Mouse (Mus musculus) heart, embryonic 13.5 days (tissue): ENCODE data around the gene Rpl36. TPM values are rescaled to one million over a fixed set of nuclear protein-coding genes. Genes with fewer than 3 reads are reported as not detected.
"Not testable (repeated sequence)": the region's sequence is repeated elsewhere in the genome, so short reads cannot be mapped to it uniquely, and the experiment has no call there.

Experiments
- ATAC-seq: fragments of 200-750 bp; cut with Nextera tagmentation; 2 replicates; pipeline ENCODE4 v1.8.0; 2017; ENCODE audit warnings: moderate TSS enrichment; ENCODE audit not compliant: insufficient number of reproducible peaks, low FRiP score, low TSS enrichment; ENCODE audit errors: extremely low read depth
- H3K27ac ChIP-seq: fragments of 300-500 bp; sonication (generic); replicated peaks from 2 replicates; pipeline ENCODE4 v1.5.1; 2015; ENCODE audit warnings: moderate library complexity, mild to moderate bottlenecking, inconsistent platforms
- H3K27me3 ChIP-seq: fragments of 300-500 bp; sonication (generic); replicated peaks from 2 replicates; pipeline ENCODE4 v1.6.1; 2015; ENCODE audit warnings: mild to moderate bottlenecking, inconsistent platforms
- H3K36me3 ChIP-seq: fragments of 300-500 bp; sonication (generic); 2 replicates; pipeline ENCODE4 v1.6.1; 2015; ENCODE audit warnings: mild to moderate bottlenecking, inconsistent platforms
- H3K4me1 ChIP-seq: fragments of 300-500 bp; sonication (generic); 2 replicates; pipeline ENCODE4 v1.6.1; 2015; ENCODE audit warnings: inconsistent platforms
- H3K4me2 ChIP-seq: fragments of 300-500 bp; sonication (generic); 2 replicates; pipeline ENCODE4 v1.6.1; 2015; ENCODE audit warnings: inconsistent platforms, mild to moderate bottlenecking, moderate library complexity
- H3K4me3 ChIP-seq: fragments of 300-500 bp; sonication (generic); 2 replicates; pipeline ENCODE4 v1.5.1; 2015; ENCODE audit warnings: moderate library complexity, mild to moderate bottlenecking, inconsistent platforms
- H3K9ac ChIP-seq: fragments of 300-500 bp; sonication (generic); 2 replicates; pipeline ENCODE4 v1.6.1; 2015; ENCODE audit warnings: inconsistent platforms, mild to moderate bottlenecking, moderate library complexity
- H3K9me3 ChIP-seq: fragments of 300-500 bp; sonication (generic); 2 replicates; pipeline ENCODE4 v1.6.1; 2016; ENCODE audit warnings: inconsistent platforms
- WGBS: fragments of 180-500 bp; shearing (Covaris S2); methylation state at CpG from one replicate; pipeline ENCODE4 v1.1.7; 2015; ENCODE audit warnings: mixed read lengths; 5-methylcytosine and 5-hydroxymethylcytosine counted together
- polyA plus RNA-seq: library from polyadenylated mRNA; unstranded; fragments of >200 nt; fragmentation: Nextera tagmentation; extraction: Ambion mirVana; gene quantifications from 2 replicates; pipeline ENCODE4 v1.2.1, GENCODE M21; 2015

The Rpl36 gene
- polyA plus RNA-seq, 1 experiment from 2014 or later = 1,294 TPM

DNA sequence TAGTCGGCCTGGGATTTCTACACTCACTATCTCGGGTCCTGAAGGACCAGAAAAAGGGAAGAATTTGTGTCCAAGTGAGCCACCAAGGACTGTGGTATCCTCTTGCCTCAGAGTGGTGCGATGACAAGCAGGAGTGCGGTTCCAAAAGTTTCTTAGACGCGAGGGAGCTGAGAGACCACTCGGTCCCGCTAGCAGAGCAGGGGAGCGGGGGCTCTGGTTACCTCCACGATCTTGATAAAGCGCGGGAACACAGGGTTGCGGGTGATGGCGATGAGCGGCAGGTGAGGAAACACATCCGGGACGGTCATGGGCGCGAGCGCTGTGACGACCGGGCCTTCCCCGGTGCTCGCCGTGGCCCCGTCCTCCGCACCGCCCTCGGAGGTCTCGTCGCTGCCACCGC is 13.0 kb downstream of the Rpl36 start:
- H3K9ac ChIP-seq = peak overlapping the region; percentile 96
- no peaks in the 10 kb centered on the region for H3K27me3 ChIP-seq
- H3K4me2 ChIP-seq = peak overlapping the region; percentile 98
- under 1% methylated on average over 32 of the region's 32 CpGs for WGBS
- ATAC-seq = no peak
- H3K36me3 ChIP-seq = peaks cover 35% of the 10 kb centered on the region
- H3K4me1 ChIP-seq = peaks cover 25% of the 10 kb centered on the region
- H3K27ac ChIP-seq = peak overlapping the region; percentile 76
- H3K4me3 ChIP-seq = peak overlapping the region; percentile 98
- H3K9me3 ChIP-seq = no peaks in the 10 kb centered on the region

DNA sequence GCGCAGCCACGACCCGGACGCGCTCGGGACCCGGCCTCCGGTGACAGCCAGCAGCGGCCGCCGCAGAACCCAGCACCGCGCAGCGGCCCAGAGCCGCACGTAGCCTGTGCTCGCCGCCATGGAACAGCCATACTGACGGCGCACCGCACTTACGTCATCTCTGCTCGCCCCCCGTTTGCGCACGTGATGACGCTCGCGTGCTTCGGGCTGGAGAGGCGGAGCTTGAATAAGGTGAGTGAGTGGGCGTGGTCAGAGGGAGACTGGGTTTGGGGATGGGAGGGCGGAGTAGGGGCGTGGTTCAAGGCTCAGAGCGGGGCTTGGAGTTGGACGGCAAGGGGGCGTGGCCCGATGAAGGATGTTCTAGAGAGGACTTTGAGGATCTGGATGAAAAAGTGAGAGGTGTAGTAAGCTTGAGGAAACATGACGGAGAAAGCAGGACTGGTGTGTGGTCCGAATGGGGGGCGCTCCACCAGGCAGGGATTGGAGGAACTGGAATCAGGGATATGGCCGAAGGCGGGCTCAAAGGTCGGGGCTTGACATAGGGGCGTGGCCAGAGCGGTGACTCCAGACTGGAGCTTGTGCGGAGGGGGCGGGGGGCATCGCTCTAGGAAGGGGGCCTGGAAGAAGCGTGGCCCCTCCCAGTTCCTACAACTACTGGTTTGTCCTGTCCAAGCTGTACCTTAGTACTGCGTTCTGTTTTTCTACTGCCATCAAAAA is 13.7 kb downstream of the Rpl36 start, which contains the start of gene Lonp1:
Lonp1 (minus strand) TSS at position 134 of the 717 bp plus-strand sequence.
- peaks cover 28% of the 10 kb centered on the region for H3K36me3 ChIP-seq
- peak within 1 kb of the TSS; percentile 98 for H3K4me2 ChIP-seq
- H3K9me3 ChIP-seq = no peaks in the 10 kb centered on the region
- H3K4me3 ChIP-seq = peak within 1 kb of the TSS; percentile 98
- H3K4me1 ChIP-seq = peaks cover 25% of the 10 kb centered on the region
- no peaks in the 10 kb centered on the region for H3K27me3 ChIP-seq
- H3K9ac ChIP-seq = peak within 1 kb of the TSS; percentile 96
- ATAC-seq = peak; percentile 93
- under 1% methylated on average over 51 of the region's 51 CpGs for WGBS
- H3K27ac ChIP-seq = peak within 1 kb of the TSS; percentile 76

DNA sequence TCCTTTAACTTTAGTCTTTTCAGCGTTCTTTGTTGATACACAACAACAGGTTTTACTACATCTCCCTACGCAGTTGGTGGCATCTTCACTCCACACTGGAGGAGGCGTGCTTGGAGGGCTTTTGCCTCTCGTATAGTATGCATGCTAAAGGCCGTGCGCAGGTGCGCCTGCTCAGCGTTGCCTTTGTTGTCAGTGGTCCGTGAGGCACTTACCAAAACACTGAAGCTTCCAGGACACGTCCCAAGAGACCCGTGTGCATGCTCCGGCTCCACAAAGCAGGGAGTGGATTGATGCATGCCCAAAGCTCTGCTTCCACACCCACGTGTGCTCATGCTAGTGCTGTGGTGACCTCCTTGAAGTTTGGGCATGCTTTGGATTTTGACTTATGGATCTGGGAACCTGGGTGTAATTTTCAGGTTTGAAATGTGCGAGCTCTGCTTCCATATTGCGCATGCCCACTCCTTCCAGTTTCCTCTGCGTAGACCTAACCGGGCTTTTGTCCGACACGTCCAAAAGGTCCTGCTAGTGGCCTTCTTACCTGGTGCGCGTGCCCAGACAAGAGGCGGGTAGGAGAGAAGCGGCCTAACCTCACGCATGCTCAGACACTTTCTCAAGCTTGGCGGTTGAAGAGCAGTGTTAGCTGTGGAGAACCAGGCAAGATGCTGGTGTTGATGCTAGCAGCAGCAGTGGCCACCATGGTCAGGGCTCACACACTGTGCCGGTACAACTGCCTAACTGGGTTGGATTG is 14.5 kb downstream of the Rpl36 start, which contains the start of gene Catsperd:
Catsperd (plus strand) TSS at position 614 of the 748 bp plus-strand sequence.
- no peaks in the 10 kb centered on the region for H3K9me3 ChIP-seq
- H3K9ac ChIP-seq = peak within 1 kb of the TSS; percentile 96
- WGBS = 13% methylated on average over 26 of the region's 26 CpGs
- H3K4me1 ChIP-seq = peaks cover 25% of the 10 kb centered on the region
- H3K27me3 ChIP-seq = no peaks in the 10 kb centered on the region
- peak within 1 kb of the TSS; percentile 98 for H3K4me3 ChIP-seq
- H3K4me2 ChIP-seq = peak within 1 kb of the TSS; percentile 98
- H3K36me3 ChIP-seq = peaks cover 20% of the 10 kb centered on the region
- peak within 1 kb of the TSS; percentile 76 for H3K27ac ChIP-seq
- no peak for ATAC-seq

DNA sequence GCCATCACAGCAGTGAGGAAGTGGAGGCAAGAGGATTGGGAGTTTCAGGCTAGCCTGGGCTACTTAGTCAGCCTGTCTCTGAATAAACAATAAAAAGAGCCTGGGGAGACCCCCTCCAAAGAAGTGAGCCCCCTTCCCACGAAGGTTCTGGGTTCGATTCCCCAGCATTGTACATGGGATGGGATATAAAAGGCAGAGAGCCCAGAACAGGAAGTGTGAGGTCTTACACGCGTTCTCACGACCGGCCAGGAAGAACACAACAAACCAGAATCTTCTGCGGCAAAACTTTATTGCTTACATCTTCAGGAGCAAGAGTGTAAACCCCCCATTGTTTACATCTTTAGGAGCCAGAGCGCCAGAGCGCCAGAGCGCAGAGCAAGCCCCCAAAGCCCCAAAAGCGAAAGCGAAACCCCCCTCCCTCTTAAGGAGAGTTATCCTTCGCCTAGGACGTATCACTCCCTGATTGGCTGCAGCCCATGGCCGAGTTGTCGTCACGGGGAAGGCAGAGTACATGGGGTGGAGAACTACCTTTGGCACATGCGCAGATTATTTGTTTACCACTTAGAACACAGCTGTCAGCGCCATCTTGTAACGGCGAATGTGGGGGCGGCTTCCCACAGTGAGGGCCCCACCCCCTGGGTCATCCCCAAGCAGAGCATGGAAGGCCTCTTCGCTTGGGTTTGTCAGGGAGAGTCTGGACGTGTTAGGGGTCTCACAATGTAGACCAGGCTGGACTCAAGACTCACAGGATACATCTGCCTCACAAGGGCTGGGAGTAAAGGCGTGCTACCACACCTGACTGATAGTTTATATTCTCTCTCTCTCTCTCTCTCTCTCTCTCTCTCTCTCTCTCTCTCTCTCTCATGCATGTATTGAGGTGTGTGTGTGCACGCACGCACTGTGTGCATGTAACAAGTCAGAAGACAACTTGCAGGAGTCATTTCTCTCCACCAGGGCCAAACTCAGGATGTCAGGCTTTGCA is 16.9 kb downstream of the Rpl36 start:
- WGBS = 82% methylated on average over 27 of the region's 27 CpGs
- not testable (repeated sequence) for H3K4me3 ChIP-seq, H3K9ac ChIP-seq, H3K27me3 ChIP-seq, H3K4me2 ChIP-seq, ATAC-seq, H3K9me3 ChIP-seq, H3K27ac ChIP-seq, H3K36me3 ChIP-seq
- peaks cover 22% of the 10 kb centered on the region for H3K4me1 ChIP-seq

DNA sequence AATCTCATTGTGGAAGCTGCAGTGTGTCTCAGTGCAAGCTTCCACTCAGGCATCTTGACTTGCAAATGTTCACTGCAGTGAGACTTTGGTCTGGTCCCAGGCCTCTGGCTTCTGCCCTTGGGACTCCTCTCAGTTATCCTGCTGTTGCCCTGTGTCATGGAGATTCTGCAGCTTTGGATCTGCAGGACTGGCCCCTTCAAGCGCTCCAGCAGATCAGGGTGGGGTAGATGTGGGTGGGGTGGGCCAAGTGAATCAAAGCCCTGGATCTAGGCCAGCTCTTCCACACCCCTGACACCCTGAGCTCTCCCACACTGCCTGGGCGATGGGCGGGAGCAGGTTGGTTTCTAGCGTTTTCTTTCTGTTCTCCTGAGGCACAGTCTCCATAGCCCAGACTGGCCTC is 18.6 kb downstream of the Rpl36 start:
- Histone ChIP-seq H3K4me1 (peaks cover 10% of the 10 kb centered on the region), H3K27me3 (no peaks in the 10 kb centered on the region)
- WGBS = 58% methylated on average over 4 of the region's 4 CpGs

DNA sequence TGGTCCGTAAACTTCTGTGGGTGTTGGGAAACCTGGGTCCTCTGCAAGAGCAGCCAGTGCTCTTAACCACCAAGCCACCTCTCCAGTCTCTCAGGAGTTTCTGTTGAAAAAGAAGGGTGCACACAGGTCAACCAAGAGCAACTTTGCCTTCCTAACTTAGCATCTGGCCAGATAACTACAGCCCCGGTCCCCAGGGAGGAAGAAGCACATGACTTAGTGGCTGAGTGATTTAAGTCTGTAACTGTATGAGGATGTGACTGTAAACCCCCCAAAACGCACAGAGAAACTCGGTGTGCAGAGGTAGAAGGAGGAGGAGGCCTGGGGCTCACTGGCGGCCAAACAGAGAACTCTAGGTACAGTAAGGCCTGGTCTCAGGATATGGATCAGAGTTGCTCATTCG is 20.8 kb downstream of the Rpl36 start:
- Histone ChIP-seq H3K27ac (no peak overlapping the region), H3K9me3 (no peaks in the 10 kb centered on the region), H3K4me1 (no peaks in the 10 kb centered on the region), H3K4me3 (no peak overlapping the region), H3K9ac (no peak overlapping the region), H3K4me2 (no peak overlapping the region), H3K36me3 (no peaks in the 10 kb centered on the region), H3K27me3 (no peaks in the 10 kb centered on the region)
- WGBS = 73% methylated on average over 6 of the region's 6 CpGs
- no peak for ATAC-seq

More for the DNA sequence above, 18.6 kb downstream of the Rpl36 start:
- no peak for ATAC-seq
- no peak overlapping the region for H3K27ac ChIP-seq
- no peaks in the 10 kb centered on the region for H3K36me3 ChIP-seq
- no peaks in the 10 kb centered on the region for H3K9me3 ChIP-seq
- H3K4me2 ChIP-seq = no peak overlapping the region
- H3K9ac ChIP-seq = no peak overlapping the region
- H3K4me3 ChIP-seq = no peak overlapping the region

DNA sequence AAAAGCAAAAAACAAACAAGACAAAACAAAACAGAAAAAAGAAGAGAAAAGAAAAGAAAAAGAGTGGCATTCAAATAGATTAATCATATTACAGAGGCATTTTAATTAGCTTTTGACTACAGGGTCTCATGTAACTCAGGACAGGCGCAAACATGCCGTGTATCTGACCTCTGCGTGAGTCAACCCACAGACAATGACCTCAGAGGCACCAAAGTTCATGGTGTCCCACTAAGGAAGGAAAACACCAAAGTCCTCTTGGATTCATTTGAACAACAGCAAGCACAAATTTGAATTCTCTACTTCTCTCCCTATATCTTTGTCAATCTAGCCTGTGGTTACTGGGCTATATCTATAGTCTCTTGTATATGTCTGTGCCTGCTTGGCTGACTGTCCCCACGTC is 30.0 kb downstream of the Rpl36 start:
- WGBS = 77% methylated on average over 4 of the region's 4 CpGs
- Histone ChIP-seq H3K9me3 (no peaks in the 10 kb centered on the region), H3K27ac (no peak overlapping the region), H3K27me3 (no peaks in the 10 kb centered on the region), H3K36me3 (no peaks in the 10 kb centered on the region), H3K9ac (no peak overlapping the region), H3K4me3 (no peak overlapping the region), H3K4me1 (peaks cover 5% of the 10 kb centered on the region; the same call in 1 of the 2 replicates), H3K4me2 (no peak overlapping the region)
- no peak for ATAC-seq

DNA sequence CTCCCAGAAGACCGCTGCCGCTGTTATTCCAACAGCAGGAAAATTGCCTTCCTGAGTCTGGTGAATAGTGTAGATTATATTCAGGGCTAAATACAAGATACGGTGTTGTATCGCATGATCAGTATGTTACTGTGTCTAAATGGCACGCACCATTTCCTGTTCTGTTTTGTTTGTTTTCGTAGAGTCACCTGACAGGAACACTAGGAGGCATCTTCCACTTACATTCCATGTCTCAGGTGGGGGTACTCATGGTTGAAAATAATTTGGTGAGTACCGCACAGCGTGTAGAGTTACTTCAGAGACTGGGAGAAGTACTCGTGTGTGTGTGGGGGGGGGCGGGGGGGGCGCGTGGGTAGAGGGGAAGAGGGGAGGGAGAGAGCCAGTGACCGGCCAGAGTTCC is 34.3 kb downstream of the Rpl36 start:
- peak overlapping the region; percentile 18; the same call in 1 of the 2 replicates for H3K4me2 ChIP-seq
- H3K27ac ChIP-seq = no peak overlapping the region
- no peak overlapping the region for H3K4me3 ChIP-seq
- H3K4me1 ChIP-seq = peaks cover 5% of the 10 kb centered on the region; the same call in 1 of the 2 replicates
- 54% methylated on average over 11 of the region's 13 CpGs for WGBS
- no peaks in the 10 kb centered on the region for H3K36me3 ChIP-seq
- no peak for ATAC-seq
- no peaks in the 10 kb centered on the region for H3K9me3 ChIP-seq
- H3K27me3 ChIP-seq = no peaks in the 10 kb centered on the region
- no peak overlapping the region for H3K9ac ChIP-seq

DNA sequence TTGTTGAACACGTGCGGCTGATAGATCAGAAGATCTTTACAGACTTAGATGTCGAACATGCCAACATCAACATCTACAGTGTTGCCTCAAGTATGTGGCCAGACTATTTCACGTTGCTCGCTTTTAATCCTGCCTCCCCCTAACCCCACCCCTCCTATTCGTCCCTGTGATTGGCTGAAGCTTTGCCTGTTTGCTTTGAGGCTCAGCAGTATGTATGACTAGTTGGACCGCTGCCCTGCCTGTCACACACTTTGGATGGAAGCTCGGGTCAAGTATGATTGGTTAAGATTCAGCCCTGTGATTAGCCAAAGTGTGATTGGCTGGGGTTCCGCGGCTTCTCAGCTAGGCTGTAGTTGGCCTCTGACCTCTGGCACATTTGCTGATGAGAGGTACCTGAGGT is 38.6 kb downstream of the Rpl36 start:
- ATAC-seq = no peak
- no peak overlapping the region for H3K27ac ChIP-seq
- 0 out of 2 replicates have a peak, but pooled peaks cover 3% of the 10 kb centered on the region for H3K27me3 ChIP-seq
- peaks cover 5% of the 10 kb centered on the region; the same call in 1 of the 2 replicates for H3K4me1 ChIP-seq
- no peak overlapping the region for H3K9ac ChIP-seq
- H3K9me3 ChIP-seq = no peaks in the 10 kb centered on the region
- WGBS = 25% methylated on average over 10 of the region's 10 CpGs
- H3K4me3 ChIP-seq = no peak overlapping the region
- H3K4me2 ChIP-seq = no peak overlapping the region
- H3K36me3 ChIP-seq = no peaks in the 10 kb centered on the region

DNA sequence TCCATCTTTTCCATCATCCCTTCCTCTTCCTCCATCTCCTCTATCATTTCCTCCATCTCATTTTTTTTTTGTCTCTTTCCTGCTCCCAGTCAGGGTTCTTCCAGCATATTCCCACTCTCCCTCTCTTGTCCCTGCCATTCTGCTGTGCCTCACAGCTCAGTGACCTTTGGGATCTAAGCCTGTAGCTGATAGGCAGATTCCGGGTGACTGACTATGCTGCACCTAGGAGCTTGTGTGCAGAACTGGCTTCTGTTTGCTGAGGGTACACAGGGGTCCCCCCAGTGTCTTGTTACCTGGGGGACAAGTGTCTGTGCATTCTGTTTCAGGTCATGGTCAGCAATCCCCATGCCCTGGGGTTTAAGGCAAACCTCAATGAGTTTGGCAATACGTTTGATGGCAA is 41.6 kb downstream of the Rpl36 start:
- no peak for ATAC-seq
- 0 out of 2 replicates have a peak, but pooled peaks cover 3% of the 10 kb centered on the region for H3K27me3 ChIP-seq
- H3K9ac ChIP-seq = no peak overlapping the region
- H3K27ac ChIP-seq = no peak overlapping the region
- no peaks in the 10 kb centered on the region for H3K4me1 ChIP-seq
- WGBS = 71% methylated on average over 2 of the region's 2 CpGs
- H3K9me3 ChIP-seq = no peaks in the 10 kb centered on the region
- no peak overlapping the region for H3K4me2 ChIP-seq
- no peak overlapping the region for H3K4me3 ChIP-seq
- no peaks in the 10 kb centered on the region for H3K36me3 ChIP-seq

DNA sequence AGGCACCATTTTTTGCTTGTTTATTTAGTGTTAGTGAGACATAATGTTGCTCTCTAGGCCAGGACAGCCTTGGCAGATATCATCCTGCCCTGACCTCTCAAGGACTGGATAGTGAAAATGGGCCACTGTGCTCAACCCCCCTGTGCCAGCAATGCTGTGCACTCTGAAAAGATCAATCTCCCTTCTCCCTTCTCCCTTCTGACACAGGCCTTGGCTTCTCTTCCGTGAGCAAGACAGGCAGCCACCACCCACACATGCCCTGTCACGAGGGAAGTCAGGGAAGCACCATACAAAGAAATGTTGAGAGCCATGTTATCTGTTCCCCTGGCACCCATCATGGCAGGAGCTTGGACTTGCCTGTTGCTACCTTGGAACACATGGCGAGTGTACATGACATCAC is 42.1 kb downstream of the Rpl36 start:
- H3K27ac ChIP-seq = no peak overlapping the region
- 0 out of 2 replicates have a peak, but pooled peaks cover 3% of the 10 kb centered on the region for H3K27me3 ChIP-seq
- no peak overlapping the region for H3K9ac ChIP-seq
- 51% methylated on average over 3 of the region's 3 CpGs for WGBS
- H3K36me3 ChIP-seq = no peaks in the 10 kb centered on the region
- no peak overlapping the region for H3K4me3 ChIP-seq
- H3K4me1 ChIP-seq = no peaks in the 10 kb centered on the region
- H3K4me2 ChIP-seq = no peak overlapping the region
- H3K9me3 ChIP-seq = no peaks in the 10 kb centered on the region
- ATAC-seq = no peak
